Mouse (Mus musculus): ENCODE measurements around the gene Cntn5.
A peak's percentile ranks its signal among the peaks of the same experiment; 100 is the strongest.

Cntn5 gene

DNA sequence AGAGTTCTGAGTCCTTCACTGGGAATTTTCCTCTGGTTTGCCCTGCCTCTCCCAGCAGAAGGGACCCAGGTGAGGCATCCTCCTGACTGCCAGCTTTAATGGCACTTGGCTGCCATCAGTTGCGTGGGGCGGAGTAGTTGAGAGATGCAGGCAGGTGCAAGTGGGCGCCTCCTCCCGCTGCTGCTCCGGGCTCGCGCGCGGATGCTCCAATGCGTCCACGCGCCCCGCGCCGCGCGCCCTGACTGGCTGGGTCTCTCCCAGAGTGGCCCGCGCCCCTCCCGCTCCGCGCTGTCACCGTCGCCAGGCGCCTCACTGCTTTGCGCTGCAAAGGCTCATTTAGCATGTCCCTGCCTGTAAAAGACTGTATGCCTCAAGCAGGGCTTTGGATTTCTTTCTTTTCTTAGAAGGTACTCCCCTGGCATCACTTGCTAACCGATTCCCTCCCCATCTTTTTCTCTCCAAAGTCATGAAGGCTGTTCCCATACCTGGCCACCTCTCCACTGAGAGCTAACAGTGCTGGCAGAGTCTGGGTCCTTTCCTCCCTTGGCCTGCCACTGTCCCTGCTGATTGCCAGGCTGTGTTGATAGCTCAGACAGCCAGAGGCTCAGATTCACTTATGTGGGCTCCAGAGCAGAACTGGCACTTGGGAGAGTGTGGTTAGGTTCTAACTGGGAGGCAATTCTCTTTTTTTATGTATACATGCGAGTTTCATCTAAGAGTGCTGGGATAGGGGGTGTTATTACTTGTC lies at the start of gene Cntn5:
TSS of gene Cntn5 (minus strand) at position 160 of the 748 bp plus-strand sequence.
- DNase-seq (ENCODE audit: low spot score): peak; percentile 67

DNA sequence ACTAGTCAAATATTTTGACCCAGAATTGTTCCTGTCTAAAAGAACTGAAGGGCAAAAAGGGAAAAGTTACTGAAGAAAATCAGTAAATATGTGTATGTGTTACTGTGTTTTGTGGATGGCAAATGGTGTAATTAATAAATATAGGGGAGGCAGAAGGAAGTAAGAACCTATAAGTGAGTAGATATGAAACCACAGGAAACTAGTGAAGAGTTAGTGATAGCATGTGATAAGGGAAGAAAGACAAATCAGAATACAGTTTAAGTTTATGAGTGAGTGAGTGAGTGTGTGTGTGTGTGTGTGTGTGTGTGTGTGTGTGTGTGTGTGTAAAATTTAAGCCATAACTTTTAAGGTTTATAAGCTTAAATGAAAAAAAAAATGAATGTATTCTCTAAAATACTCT lies 45.9 kb upstream of the Cntn5 start:
- DNase-seq (ENCODE audit: low spot score): no peak

DNA sequence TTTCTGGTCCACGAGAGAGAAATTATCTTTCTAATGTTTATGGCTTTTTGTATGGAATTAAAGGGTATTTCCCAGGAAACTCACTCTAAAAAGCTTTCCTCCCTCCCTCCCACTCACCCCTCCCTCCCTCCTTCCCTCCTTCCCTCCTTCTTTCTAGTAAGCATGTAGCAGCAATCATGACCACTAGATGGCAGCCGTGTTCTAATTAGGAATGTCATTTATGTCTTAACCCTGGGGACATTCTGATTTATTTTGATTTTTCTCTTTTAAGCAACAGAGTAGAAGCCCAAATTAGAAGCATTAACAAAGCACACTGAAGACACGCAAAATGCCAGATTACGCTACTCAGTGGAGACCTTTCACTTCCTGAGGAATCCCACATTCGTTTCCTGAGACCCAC lies 5.0 kb upstream of the Cntn5 start:
- DNase-seq (ENCODE audit: low spot score): peak; percentile 87

DNA sequence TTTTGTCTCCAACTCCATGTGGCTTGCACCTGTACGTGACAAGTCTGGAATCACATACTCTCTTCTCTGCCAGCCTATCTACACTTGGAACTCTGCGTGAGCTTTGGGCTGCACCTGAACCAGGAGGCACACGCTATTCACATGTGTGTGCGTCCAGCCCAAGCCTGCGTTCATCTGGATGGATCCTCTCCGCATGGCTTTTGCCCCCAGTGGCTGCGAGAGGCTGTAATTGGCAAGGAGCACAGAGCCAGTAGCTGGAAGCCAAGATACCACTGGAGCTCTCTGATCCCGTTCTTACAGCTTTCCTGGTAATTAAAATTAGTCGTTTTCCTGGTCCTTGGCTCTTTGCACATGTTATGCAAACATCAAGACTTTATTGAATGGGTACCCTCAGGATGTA lies 1.1 kb upstream of the Cntn5 start:
- no peak for DNase-seq (ENCODE audit: low spot score)

DNA sequence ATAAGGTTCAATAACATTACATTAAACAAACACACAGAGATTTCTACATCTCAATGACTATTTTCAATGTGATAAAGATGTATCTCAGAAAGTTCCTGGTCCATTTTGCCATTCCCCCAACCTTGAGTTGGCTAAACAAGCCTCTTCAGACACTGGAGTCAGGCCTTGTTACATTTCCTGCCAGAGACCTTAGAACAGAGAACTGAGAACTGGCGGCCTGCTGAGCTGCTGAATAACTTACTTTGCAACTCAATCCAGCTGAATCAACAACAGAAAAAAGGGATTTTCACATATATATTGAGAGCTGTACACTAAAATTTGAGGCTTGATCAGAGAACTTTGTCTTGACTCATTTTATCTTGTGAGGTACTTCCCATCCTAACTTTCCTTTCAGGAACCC lies 24.8 kb downstream of the Cntn5 start:
- DNase-seq (ENCODE audit: low spot score): peak; percentile 25

DNA sequence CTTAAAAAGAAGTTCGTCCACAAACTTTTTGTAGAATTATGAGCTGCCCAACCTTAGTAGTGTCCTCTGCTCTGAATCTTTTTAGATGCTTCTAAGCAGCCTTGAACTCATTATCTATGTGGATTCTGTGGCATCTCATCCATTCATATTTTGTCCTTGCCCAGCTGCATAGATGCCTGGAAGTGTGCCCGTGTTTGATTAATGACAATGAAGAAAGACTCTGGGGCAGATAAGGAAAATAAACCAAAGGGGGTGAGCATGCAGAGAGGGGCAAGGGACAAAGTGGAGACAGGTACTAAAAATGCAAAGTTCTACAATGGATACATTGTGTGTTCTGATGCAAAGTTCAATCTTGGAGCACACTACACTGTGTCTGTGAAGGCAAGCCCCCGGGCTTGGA lies 30.7 kb downstream of the Cntn5 start:
- DNase-seq (ENCODE audit: low spot score): no peak

- DNase-seq (ENCODE audit: low spot score): no peak
Observed at GRCm38 (mm10) chr9:10856204-10856892, 48.2 kb downstream of the Cntn5 start.

DNA sequence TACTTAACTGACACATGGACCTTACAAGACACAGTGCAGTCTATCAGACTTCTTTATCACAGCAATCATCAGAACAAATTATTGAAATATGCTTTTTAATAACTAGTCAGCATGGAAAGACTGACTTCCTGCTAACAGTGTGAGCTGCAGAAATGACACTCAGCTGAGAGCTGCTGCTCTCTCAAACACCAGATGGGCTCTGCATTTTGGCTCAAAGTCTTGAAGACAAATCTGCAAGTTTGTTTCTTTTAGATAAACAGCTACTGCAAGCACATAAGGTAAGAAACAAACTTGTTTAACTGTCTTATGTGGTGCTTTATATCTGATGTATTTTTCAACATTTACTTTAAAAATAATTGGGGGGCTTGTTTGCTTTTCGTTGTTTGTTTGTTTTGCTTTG lies 87.9 kb downstream of the Cntn5 start:
- DNase-seq (ENCODE audit: low spot score): no peak

DNA sequence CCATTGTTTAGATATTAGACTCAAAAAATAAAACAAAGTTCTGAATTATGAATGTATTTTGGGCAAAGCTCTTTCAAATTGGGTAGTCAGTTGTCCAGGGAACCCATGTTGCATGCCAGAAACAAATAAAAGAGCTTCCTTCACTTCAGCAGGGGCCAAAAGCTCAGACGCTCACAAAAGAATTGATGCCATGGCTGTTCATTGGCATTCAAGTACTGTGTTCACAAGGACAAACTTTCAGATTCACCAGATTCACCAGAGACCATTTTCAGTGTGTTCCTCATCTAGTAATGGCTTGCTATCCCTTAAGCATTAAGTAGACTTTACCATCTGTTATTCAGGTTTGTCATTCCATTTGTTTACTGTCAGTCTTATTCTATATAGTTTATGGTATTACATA lies 107.4 kb downstream of the Cntn5 start:
- no peak for DNase-seq (ENCODE audit: low spot score)

- DNase-seq (ENCODE audit: low spot score): no peak
Observed at GRCm38 (mm10) chr9:10795102-10795501, 109.5 kb downstream of the Cntn5 start.

DNA sequence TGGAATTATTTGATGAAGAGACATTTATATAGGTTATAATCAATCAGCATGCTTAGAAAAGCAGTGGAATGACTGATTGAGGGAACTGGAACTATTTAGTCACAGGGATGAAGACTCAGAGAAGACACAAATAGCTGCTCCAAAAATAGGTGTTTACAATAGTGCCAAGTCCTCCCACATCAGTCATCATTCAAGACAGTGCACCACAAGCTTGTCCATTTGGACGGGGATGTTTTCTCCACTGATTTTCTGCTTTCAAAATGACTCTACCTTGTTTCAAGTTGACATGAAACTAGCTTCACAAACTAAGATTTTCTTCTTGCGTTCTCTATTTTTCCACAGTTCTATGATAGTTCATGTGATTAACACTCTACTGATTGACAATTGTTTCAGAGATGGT lies 172.7 kb downstream of the Cntn5 start:
- no peak for DNase-seq (ENCODE audit: low spot score)

DNA sequence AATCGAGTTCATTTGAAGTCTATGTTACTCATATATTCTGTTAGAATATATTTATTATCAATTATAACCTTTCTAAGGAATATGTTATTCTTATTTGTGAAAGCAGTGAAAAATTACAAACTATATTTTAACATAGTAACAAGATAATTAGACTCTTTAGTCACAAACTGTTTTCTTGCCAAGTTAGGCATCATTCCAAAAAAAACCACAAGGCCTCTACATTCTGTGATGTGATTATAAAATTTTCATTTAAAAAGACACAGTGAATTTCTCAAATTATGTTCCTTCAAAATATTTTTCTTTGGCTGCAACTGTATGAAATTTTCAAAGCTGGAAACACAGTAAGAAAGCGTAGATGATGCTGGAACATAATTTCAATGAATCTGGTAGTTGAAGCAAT lies 180.4 kb downstream of the Cntn5 start:
- DNase-seq (ENCODE audit: low spot score): no peak

DNA sequence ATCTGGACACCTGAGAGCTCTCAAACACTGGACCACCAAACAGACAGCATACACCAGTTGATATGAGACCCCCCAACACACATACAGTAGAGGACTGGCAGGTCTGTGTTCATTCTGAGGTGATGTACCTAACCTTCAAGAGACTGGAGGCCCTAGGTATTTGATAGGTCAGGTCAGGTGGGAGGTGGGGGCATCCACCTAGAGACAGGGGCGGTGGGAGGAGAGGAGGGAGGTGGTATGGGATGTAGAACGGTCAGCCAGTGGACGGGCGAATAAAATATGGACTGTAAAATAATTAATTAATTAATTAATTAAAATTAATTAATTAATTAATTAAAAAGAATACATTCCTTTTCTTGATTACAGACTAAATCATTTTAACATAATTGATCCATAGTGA lies 182.5 kb downstream of the Cntn5 start:
- DNase-seq (ENCODE audit: low spot score): no peak

- DNase-seq (ENCODE audit: low spot score): no peak
Observed at GRCm38 (mm10) chr9:10718986-10719385, 185.6 kb downstream of the Cntn5 start.

GRCm38 (mm10) chr9:10713641-10714040 lies 190.9 kb downstream of the Cntn5 start:
- no peak for DNase-seq (ENCODE audit: low spot score)

GRCm38 (mm10) chr9:10681646-10682045 lies 222.9 kb downstream of the Cntn5 start:
- DNase-seq (ENCODE audit: low spot score): no peak

GRCm38 (mm10) chr9:10681181-10681580 lies 223.4 kb downstream of the Cntn5 start:
- no peak for DNase-seq (ENCODE audit: low spot score)

DNA sequence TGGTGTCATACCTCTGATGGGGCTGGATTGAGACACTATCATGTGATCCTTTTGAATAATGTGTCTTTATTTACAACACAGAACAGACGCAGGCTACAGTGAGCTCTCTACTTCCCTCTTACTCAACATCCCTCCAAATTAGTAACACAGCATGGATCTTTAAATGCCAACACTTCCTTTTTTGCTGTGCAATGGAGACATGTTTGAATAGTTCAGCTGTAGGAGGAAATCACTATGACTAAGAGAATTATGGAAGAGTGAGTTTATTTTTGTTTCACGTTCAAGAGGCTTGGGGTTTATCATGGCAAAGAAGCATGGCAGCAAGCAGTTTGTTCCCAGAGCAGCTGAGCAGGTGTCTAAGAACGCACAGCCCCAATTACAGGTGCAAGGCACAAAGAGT lies 235.9 kb downstream of the Cntn5 start:
- no peak for DNase-seq (ENCODE audit: low spot score)

GRCm38 (mm10) chr9:10667438-10667837 lies 237.1 kb downstream of the Cntn5 start:
- no peak for DNase-seq (ENCODE audit: low spot score)

GRCm38 (mm10) chr9:10665756-10666155 lies 238.8 kb downstream of the Cntn5 start:
- DNase-seq (ENCODE audit: low spot score): no peak

GRCm38 (mm10) chr9:10663101-10663500 lies 241.5 kb downstream of the Cntn5 start:
- DNase-seq (ENCODE audit: low spot score): no peak

DNA sequence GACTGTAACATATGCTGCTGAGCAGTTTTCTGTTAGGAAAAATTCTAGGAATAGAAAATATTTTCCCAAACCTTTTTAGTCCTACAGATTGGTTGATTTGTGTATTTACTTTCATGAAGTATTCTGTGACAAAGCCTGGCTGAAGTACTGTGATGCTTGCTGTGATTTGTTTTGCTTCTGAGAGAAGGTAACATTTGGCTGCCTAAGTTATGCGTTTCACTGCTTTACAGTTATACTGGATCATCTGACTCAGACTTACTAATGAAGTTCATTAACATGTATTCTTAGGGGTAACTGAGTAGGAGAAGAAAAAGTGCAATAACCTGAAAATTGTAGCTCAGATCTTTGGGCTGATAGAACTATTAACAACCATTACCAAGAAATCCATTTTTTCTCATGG lies 245.1 kb downstream of the Cntn5 start:
- no peak for DNase-seq (ENCODE audit: low spot score)

DNA sequence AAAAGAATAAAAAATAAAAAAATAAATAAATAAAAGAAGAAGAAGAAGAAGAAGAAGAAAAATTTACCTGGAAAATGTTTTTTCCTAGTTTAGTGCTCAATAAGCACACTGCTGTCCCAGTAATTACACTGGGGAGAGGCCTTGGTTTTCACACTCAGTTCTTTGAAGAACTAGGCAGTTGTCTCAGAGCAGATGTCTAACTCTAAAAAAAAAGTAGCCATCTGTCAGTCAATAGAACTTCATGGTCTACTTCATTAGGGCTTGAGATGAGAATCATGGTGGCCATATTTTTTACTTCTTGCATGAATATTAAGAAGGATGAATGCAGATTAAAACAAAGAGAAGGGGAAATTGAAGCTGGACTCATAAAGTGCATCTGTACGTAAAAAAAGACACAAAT lies 246.5 kb downstream of the Cntn5 start:
- DNase-seq (ENCODE audit: low spot score): no peak

All from embryo, embryonic 10 days (tissue).